Mouse (Mus musculus) kidney, adult 11 months (tissue): ENCODE data around the gene Gm20518.

ENCODE experiments used
- DNase-seq: peaks from one replicate; pipeline ENCODE4 v3.0.0; 2022

The Gm20518 gene

DNA sequence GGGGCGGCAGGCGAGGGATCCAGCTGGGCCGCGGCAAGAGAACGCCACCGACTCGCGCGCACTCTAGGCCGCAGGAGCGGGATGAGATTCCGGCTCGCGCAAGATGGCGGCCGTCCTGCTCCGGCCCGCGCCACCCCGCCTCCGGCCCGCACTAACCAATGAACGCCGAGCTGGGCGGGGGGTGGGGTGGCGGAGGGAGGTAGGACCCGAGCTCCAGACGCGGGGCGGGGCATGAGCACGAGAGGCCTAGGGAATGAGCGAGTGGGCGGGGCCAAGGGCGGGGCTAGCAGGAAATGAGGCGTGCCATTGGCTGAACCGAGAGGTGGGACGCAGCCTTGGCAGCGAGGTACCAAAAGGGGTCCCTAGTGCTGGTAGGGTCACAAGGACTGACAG is at the start of gene Gm20518:
Gene Gm20518 (minus strand): TSS at position 105 of the 393 bp plus-strand sequence.
- peak; percentile 98 for DNase-seq

DNA sequence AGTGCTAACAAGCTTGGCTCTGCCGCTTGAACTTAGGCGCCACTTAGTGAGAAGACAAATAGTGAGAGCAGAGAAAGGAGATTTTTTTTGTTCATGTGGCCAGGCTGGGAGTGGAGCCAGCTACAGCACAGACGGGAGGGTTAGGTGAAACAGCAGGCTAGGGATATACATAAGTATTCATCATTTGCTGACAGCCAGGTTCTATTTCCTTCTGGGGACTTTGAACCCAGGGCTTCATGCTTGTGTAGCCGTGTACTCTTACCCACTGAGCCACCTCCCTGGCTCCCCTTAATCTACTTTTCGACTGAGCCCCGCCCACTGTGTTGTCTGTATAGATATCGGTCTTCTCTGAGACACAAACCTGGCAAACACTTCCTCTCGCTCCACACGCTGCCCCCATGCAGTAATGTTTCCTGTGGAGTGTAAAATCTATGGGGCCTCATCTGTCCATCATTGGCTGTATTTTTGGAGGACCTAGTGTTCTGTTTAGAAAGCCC is 47.8 kb upstream of the Gm20518 start:
- DNase-seq: no peak

DNA sequence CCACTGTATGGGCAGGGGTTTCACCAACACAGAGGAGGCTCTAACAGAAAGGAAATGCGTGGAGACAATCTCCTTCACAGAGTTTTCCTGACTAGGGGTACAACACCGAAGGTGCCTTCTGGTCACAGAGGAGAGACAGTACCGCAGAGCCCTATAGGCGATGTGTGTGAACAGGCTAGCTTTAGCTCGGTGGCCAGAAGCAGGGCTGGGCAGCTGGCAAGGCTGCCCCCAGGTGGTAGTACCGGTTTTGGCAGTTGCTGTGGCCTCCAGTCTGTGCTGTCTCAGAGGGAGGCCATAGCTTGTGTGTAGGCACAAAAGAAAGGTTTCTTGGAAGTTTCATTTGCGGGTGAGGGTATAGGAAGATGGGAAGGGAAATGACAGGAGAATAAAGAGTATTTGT is 47.4 kb upstream of the Gm20518 start:
- peak; percentile 63 for DNase-seq

GRCm38 (mm10) chr16:17938187-17938586 is 46.7 kb upstream of the Gm20518 start:
- DNase-seq: no peak

DNA sequence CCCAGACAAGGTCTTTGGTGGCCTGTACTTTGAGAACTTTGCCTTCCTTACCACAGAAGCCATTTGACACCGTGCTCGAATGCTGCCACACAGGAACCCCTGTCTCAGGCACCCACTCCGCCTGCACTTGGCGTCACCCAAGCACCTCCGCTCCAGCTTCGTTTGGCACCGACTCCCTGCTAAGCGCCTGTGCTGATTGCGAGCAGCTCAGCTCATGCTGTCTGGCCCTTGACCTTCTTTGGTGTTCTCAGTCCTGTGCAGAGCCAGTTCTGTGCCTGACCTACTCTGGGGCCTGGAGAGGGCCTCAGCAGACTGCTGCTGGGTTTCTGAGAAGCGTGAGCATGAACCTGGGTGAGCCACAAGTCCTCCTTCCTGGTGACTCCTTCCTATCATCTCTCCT is 45.3 kb upstream of the Gm20518 start:
- no peak for DNase-seq

- no peak for DNase-seq
Observed at GRCm38 (mm10) chr16:17934445-17934910, 43.0 kb upstream of the Gm20518 start.

DNA sequence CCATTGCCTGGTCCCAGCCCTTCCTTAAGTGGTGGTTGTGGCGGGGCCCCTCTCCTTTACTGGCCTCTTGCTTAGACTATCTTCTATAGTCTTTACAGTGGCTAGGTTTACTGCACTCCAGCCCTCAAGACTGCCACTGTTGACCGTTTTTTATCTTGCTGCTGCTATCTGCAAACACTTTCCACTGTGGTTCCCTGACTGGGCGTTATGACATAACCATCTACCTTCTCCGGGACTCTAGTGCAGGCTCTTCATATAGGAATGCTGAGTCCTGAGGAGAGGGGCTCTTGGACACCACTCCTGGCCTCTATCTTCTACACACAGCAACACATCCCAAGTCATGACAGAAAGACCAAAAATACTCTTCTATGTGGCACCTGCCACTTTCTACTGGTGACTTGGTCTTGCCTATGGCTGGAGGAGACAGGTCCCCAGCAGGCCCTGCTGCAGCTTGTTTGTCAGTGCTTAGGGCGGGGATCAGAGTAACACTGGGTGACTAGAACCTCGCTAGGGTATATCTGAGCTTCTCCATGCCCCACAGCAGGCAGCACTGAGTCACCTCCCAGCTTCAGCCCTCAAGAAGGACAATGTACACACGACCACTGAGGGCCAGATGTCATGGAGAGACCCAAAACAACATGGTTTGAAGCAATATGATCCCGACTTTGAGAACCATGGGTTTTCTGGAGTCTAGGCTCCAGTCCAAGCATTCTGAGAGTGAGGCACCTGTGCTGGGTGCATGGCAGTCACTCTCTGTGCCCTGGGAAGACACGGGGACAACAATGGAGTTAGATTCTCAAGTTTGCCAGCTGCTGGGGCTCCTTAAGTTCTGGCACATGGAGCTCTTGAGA is 42.3 kb upstream of the Gm20518 start:
- no peak for DNase-seq

- no peak for DNase-seq
Observed at GRCm38 (mm10) chr16:17931906-17932460, 40.5 kb upstream of the Gm20518 start.

DNA sequence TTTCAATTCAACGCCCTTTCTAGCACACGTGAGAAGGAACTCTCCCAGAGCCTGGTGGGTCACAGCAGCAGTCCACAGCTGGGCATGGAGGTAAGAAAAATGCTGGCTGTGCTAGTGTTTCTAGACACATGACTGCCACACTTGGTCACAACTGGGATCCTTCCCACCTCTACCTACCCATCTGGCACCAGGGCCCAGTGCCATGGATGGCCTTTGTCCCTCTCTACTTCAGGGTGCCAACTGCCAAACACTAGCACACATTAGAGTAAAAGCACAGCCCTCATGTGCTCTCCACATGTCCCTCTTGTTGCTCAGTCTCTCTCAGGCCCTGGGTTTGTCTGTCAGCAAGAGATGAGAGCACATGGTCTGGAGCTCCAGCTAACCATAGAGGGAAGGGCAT is 38.2 kb upstream of the Gm20518 start:
- DNase-seq: no peak

GRCm38 (mm10) chr16:17929211-17929610 is 37.7 kb upstream of the Gm20518 start:
- no peak for DNase-seq

- peak; percentile 82 for DNase-seq
Observed at GRCm38 (mm10) chr16:17928627-17929104, 37.2 kb upstream of the Gm20518 start.

- DNase-seq: peak; percentile 80
Observed at GRCm38 (mm10) chr16:17928087-17928580, 36.7 kb upstream of the Gm20518 start, which contains the start of gene Slc25a1. Slc25a1 (minus strand) TSS chr16:17928219.

- no peak for DNase-seq
Observed at GRCm38 (mm10) chr16:17927351-17928082, 36.0 kb upstream of the Gm20518 start.

- DNase-seq: no peak
Observed at GRCm38 (mm10) chr16:17922163-17922538, 30.7 kb upstream of the Gm20518 start.

DNA sequence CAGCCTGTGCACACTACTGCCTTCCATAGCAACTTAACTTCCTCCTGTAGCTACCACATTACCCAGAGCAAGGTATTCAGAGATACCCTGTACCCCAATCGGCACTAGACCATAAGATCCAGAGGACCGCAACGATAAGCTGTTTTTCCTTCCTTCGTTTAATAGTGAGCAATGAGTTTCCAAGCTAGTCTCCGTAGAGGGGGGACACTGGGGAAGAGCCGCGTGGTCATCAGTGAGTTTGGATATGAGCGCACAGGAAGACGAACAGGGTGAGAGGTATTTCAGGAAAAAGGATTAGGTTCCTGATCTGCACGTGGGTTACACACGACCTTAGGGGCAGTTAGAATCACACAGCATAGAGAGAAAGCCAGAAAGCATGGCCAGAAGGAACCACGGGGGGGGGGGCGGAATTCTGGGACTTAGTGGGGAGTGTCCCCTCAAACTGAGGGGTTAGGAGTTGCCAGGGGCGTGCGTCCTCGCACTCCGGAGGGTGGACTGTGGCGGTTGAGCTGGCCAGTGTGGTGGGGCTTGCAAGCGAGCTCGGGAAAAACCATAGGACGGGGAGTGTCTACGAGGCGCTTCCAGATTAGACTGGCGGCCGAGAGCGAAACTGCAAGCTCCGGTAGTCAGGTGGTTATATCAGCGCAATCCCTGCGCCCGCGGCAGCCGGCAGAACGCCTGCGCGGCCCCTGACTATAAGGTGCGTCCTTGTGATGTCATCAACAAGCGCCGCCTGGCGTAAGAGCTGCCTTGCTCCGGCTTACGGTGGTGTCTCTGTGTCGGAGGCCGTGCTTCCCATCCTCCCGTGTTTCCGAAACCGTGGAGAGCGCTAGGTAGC is 30.1 kb upstream of the Gm20518 start:
- peak; percentile 94 for DNase-seq

- no peak for DNase-seq
Observed at GRCm38 (mm10) chr16:17920586-17920985, 29.1 kb upstream of the Gm20518 start.

- DNase-seq: no peak
Observed at GRCm38 (mm10) chr16:17914307-17915249, 23.1 kb upstream of the Gm20518 start, which contains the start of gene Gsc2. Gsc2 (minus strand) TSS chr16:17915059.

DNA sequence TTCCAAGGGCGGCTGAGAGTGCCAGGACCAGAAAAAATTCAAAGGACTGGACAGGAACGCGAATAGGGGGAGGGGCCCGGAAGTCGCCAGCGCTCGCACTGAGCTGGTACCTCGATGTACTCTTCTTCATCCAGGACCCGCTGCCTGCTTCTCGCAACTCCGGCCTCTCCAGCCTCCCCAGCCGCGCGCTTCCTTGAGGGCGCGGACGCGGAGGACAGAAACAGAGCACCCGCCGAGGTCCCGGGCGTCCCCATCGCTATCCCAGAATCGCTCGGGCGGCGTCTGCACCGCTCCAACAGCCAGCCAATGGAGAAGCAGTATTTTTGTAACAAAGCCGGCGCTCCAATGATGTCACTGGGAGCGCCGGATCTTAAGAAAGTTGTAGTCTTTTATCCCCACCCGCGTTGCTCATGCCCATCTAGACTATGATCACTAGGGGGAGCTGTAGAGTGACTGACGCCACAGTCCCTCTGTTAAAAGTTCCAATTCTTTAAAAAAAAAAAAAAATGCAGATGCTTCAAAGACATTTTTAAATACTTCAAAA is 19.7 kb upstream of the Gm20518 start, which contains the start of gene Ess2:
Gene Ess2 (minus strand): TSS at position 297 of the 544 bp plus-strand sequence.
- DNase-seq: peak; percentile 94

DNA sequence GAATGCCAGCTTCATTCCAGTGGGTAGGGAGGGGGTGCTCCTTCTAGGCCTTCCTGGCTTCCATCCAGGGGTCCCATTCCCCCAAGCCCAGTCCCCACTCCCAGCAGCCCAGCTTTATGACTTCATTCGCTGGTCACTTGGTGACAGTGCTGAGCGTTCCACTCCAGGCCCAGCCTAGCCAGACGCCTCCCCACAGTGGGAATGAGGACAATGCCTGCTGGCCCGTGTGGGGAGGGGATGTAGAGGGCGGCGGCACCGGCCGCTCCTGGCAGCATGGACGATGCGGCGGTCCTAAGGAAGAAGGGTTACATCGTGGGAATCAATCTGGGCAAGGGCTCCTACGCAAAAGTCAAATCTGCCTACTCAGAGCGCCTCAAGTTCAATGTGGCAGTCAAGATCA is 7.0 kb upstream of the Gm20518 start, which contains the start of the genes Dgcr2 and Tssk2:
Gene Dgcr2 (minus strand): TSS at position 101 of the 400 bp plus-strand sequence.
Gene Tssk2 (plus strand): TSS at position 176 of the 400 bp plus-strand sequence.
- no peak for DNase-seq

GRCm38 (mm10) chr16:17896091-17896490 is 4.6 kb upstream of the Gm20518 start:
- DNase-seq: no peak
